Mouse (Mus musculus) heart, embryonic 15.5 days (tissue): ENCODE measurements around the gene Prph2. TPM values are rescaled to one million over a fixed set of nuclear protein-coding genes. Genes with fewer than 3 reads are reported as not detected.
A peak's percentile ranks its signal among the peaks of the same experiment; 100 is the strongest.

Experiments
- ATAC-seq: fragments of 200-750 bp; cut with Nextera tagmentation; replicated peaks from 2 replicates; pipeline ENCODE4 v1.8.0; 2017; ENCODE audit warnings: low read depth, moderate TSS enrichment; ENCODE audit not compliant: insufficient number of reproducible peaks, insufficient read depth, low FRiP score
- H3K27ac ChIP-seq: fragments of 300-500 bp; sonication (generic); 2 replicates; pipeline ENCODE4 v1.5.1; 2015; ENCODE audit warnings: mild to moderate bottlenecking, inconsistent platforms
- H3K27me3 ChIP-seq: fragments of 300-500 bp; sonication (generic); 2 replicates; pipeline ENCODE4 v1.6.1; 2015; ENCODE audit warnings: inconsistent platforms
- H3K36me3 ChIP-seq: fragments of 300-500 bp; sonication (generic); 2 replicates; pipeline ENCODE4 v1.6.1; 2015; ENCODE audit warnings: mild to moderate bottlenecking, inconsistent platforms
- H3K4me1 ChIP-seq: fragments of 300-500 bp; sonication (generic); replicated peaks from 2 replicates; pipeline ENCODE4 v1.6.1; 2015; ENCODE audit warnings: inconsistent platforms
- H3K4me2 ChIP-seq: fragments of 300-500 bp; sonication (generic); 2 replicates; pipeline ENCODE4 v1.6.1; 2015; ENCODE audit warnings: inconsistent platforms, mild to moderate bottlenecking, moderate library complexity
- H3K4me3 ChIP-seq: fragments of 300-500 bp; sonication (generic); 2 replicates; pipeline ENCODE4 v1.5.1; 2015; ENCODE audit warnings: mild to moderate bottlenecking, inconsistent platforms
- H3K9ac ChIP-seq: fragments of 300-500 bp; sonication (generic); 2 replicates; pipeline ENCODE4 v1.6.1; 2015; ENCODE audit warnings: mild to moderate bottlenecking, inconsistent platforms
- H3K9me3 ChIP-seq: fragments of 300-500 bp; sonication (generic); replicated peaks from 2 replicates; pipeline ENCODE4 v1.6.1; 2016; ENCODE audit warnings: inconsistent platforms
- WGBS: fragments of 180-500 bp; shearing (Covaris S2); methylation state at CpG from one replicate; pipeline ENCODE4 v1.1.7; 2015; ENCODE audit warnings: mixed read lengths; 5-methylcytosine and 5-hydroxymethylcytosine counted together
- polyA plus RNA-seq: library from polyadenylated mRNA; unstranded; fragments of >200 nt; fragmentation: Nextera tagmentation; extraction: Ambion mirVana; gene quantifications from 2 replicates; pipeline ENCODE4 v1.2.1, GENCODE M21; 2015

The Prph2 gene
- polyA plus RNA-seq, 1 experiment from 2014 or later = not detected

DNA sequence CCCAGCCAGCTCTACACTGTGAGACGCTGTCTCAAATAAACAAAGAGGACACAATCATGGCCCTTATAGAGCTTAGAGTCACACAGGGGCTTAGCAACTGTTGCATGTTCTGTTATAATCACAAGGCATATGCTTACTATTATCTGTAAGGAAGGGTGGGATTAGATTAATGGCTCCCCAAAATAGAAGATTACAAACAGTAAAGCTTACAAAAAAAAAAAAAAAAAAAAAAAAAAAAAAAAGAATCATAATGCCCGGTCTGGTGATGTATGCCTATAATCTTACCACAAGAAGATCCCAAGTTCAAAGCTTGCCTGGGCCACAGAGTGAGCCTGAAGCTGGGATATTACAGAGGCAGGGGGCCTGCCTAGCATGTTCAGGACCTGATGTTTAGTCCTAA is 29.9 kb upstream of the Prph2 start:
- H3K9me3 ChIP-seq = no peaks in the 10 kb centered on the region
- no peaks in the 10 kb centered on the region for H3K27me3 ChIP-seq
- H3K27ac ChIP-seq = peak overlapping the region; percentile 13; the same call in 1 of the 2 replicates
- no peak overlapping the region for H3K9ac ChIP-seq
- 55% methylated on average over 2 of the region's 2 CpGs for WGBS
- peaks cover 12% of the 10 kb centered on the region for H3K4me1 ChIP-seq
- no peaks in the 10 kb centered on the region for H3K36me3 ChIP-seq
- no peak for ATAC-seq
- no peak overlapping the region for H3K4me3 ChIP-seq
- no peak overlapping the region for H3K4me2 ChIP-seq

DNA sequence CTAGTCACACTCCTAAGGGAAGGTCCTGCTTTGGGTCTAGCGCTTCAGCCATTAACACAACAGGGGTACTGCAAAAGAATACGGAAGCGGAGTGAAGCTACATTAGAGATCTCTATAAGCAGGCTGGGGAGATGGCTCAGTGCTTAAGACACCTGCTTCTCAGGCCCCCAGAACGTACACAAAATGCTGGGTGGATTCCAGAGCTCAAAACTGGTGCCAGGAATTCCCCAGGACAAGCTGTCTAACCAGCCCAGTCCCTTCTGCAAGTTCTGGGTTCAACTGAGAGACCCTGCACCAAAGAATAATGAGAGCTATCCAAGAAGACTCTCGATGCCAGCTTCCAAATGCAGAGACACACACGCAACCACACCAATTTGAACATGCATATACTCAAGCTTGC is 28.5 kb upstream of the Prph2 start:
- H3K36me3 ChIP-seq = no peaks in the 10 kb centered on the region
- no peak overlapping the region for H3K4me2 ChIP-seq
- H3K9me3 ChIP-seq = no peaks in the 10 kb centered on the region
- peaks cover 20% of the 10 kb centered on the region for H3K4me1 ChIP-seq
- no peak for ATAC-seq
- 81% methylated on average over 6 of the region's 6 CpGs for WGBS
- H3K27ac ChIP-seq = no peak overlapping the region
- no peaks in the 10 kb centered on the region for H3K27me3 ChIP-seq
- no peak overlapping the region for H3K9ac ChIP-seq
- H3K4me3 ChIP-seq = no peak overlapping the region

DNA sequence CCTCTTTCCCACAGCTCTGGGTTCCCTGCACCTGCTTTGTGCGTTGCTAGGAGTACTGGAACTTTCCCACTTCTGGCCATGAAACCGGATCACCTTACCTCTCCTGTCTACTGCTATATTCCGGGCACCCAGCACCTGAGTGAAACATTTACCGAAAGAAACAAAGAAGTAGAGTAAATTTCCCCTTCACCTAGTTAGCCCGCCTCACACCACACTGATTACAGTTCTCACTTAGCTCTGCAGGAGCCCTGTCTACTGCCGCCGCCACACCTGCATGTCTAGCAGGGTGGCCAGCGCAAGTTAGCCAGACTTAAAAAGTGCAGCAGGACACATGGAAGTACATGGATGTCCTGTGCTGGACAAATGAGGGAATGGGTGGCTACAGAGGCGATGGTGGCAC is 27.2 kb upstream of the Prph2 start:
- Histone ChIP-seq H3K4me2 (no peak overlapping the region), H3K9ac (no peak overlapping the region), H3K27ac (no peak overlapping the region), H3K36me3 (no peaks in the 10 kb centered on the region), H3K9me3 (no peaks in the 10 kb centered on the region), H3K4me1 (peaks cover 16% of the 10 kb centered on the region), H3K27me3 (no peaks in the 10 kb centered on the region), H3K4me3 (no peak overlapping the region)
- WGBS = 88% methylated on average over 9 of the region's 9 CpGs
- ATAC-seq = no peak

DNA sequence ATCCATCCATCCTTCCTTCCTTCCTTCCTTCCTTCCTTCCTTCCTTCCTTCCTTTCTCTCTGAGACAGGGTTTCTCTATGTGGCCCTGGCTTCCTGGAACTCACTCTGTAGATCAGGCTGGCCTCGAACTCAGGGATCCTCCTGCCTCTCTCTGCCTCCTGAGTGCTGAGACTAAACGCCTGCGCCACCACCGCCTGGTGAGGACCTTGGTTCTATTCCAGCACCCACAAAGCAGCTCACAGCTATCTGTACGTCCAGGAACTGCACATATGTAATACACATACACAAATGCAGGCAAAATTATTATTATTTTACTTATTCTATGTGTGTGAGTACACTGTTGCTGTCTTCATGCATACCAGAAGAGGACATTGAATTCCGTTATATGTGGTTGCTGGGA is 25.5 kb upstream of the Prph2 start:
- ATAC-seq = no peak
- Histone ChIP-seq H3K36me3 (no peaks in the 10 kb centered on the region), H3K27me3 (no peaks in the 10 kb centered on the region), H3K4me1 (peaks cover 19% of the 10 kb centered on the region), H3K4me3 (no peak overlapping the region), H3K4me2 (no peak overlapping the region), H3K27ac (no peak overlapping the region), H3K9ac (no peak overlapping the region), H3K9me3 (no peaks in the 10 kb centered on the region)
- 86% methylated on average over 6 of the region's 6 CpGs for WGBS

DNA sequence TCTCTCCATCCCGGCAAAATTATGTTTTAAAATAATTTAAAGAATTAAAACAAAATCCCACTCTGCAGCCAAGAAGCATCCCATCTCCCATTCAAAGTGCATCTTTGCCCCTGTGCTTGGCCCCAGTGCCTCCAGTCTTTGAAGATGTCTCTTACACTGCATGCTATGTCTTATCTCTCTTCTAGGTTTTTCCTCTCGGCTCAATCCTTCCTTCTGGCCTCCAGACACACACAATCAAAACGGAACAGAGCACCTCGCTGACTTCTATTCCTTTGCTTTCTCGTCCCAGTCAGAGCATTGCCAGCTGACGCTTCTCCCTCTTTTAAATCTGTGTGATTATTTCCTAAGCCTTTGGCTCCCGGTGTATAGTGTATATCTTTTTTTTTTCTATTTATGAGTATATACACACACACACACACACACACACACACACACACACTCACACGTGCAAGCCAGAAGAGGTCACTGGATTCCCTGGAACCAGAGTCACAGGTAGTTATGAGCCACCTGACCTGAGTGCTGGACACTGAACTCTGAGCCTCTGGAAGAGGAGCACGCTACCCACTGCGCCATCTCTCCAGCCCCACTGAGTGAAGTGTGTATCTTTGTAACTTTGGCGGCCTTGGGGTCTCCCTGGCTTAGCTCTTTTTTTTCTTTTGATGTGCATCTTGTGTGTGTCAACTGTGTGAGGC is 24.9 kb upstream of the Prph2 start:
- Histone ChIP-seq H3K9me3 (no peaks in the 10 kb centered on the region), H3K4me2 (peak overlapping the region; percentile 35; the same call in 1 of the 2 replicates), H3K27me3 (no peaks in the 10 kb centered on the region), H3K36me3 (no peaks in the 10 kb centered on the region), H3K4me3 (no peak overlapping the region), H3K27ac (no peak overlapping the region), H3K4me1 (peaks cover 15% of the 10 kb centered on the region), H3K9ac (0 out of 2 replicates have a peak overlapping the region, but pooled peaks have one; percentile 23)
- no peak for ATAC-seq
- 47% methylated on average over 11 of the region's 11 CpGs for WGBS

DNA sequence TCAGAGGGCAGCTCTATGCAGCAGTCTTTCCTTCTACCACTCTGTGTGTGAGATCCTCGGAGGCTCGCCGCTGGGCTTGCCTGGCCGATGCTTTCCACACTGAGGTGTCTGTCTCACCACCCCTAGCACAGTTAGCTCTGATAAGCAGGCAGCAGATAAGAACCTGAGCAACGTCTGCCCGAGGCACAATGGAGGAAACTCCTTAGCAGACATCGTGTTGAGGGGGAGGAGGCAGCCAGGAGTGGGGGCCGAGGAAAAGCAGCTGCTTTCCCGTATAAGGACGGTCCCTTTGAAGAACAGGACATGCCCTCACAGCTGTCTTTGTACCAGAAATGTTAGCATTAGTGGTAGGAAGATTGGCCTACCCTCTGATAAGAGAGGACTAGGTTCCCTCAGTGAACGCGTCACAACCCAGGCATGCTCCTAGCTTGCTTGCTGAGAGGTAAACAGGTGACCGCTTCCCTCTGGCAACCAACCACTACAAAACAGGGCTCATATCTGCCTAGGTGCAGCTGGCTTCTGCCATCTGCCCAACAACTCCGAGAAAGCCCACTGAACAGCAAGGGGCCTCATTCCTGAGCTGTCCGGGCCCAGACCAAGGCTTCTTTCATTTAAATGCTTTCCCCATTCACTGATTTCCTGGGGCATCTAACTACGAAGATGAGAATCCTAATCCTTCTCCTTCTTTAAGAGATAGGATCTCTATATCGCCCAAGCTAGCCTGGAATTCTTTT is 24.2 kb upstream of the Prph2 start:
- Histone ChIP-seq H3K9me3 (no peaks in the 10 kb centered on the region), H3K4me3 (no peak overlapping the region)
- ATAC-seq = no peak

DNA sequence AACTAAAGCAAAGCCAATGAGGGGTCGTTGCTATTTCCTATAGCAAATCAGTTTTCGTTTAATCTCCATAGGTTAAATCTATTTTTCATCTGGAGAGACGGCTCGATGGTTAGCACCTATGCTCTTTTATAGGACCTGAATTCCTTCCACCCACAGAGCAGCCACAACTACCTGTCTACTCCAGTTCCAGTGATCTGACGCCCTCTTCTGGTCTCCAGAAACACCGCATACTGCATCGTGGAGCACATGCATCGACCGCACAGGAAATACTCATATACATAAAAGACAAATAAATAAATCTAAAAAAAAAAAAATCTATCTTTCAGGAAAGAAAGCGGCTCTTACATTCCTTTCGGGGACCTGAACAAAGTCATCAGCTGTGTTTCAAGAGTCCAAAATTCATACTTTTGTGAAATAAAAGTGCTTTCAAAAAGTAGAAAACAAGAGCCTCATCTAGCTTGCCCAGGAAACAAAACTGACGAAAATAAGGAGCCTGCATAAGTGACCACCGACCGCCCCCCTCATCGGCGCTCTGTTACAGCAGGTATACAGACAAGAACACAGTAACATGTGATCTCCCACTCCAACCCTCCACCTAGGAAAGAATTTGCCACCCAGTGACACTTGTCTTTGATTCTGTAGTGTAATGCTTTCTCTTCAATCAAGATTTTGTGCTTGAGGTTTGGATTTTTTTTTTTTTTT is 21.6 kb upstream of the Prph2 start:
- Histone ChIP-seq H3K9ac (peak overlapping the region; percentile 79), H3K4me3 (peak overlapping the region; percentile 62), H3K27ac (peak overlapping the region; percentile 95), H3K27me3 (no peaks in the 10 kb centered on the region), H3K4me1 (peaks cover 39% of the 10 kb centered on the region), H3K9me3 (no peaks in the 10 kb centered on the region), H3K36me3 (no peaks in the 10 kb centered on the region), H3K4me2 (peak overlapping the region; percentile 92)
- WGBS = 32% methylated on average over 16 of the region's 16 CpGs
- no peak for ATAC-seq

More for the DNA sequence above, 24.2 kb upstream of the Prph2 start:
- Histone ChIP-seq H3K36me3 (no peaks in the 10 kb centered on the region), H3K4me2 (peak overlapping the region; percentile 35), H3K4me1 (peaks cover 15% of the 10 kb centered on the region), H3K27ac (no peak overlapping the region), H3K27me3 (no peaks in the 10 kb centered on the region), H3K9ac (0 out of 2 replicates have a peak overlapping the region, but pooled peaks have one; percentile 23)
- 20% methylated on average over 17 of the region's 17 CpGs for WGBS

DNA sequence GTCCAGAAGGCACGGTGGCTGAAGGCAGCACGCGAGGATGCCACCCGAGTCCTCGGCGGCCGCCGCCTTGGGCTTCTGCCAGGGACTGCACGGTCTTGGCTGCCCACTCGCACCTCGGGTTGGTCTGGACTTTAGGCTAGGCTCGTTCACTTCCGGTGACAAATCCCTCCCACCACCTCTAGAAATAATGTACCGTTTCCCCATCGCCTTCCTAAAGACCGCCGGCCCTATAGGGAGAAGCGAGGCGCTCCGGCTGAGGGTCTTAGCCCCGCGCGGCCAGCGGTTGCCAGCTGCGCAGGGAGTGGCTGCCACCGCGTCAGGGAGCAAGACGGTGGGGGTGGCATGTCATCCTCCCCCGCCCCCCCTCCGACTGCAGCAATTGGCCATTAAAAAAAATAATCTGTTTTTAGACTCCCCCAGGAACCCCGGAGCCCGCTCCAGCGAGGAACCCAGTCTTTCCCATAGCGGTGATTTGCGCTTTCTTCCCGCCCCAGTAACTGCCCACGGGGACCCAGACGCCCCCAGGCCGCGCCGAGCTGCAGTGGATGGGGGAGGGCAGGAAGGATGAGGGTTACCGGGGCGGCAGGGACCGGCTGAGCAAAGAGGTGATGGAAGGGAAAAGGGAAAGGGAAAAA is 20.7 kb upstream of the Prph2 start:
- H3K27me3 ChIP-seq = no peaks in the 10 kb centered on the region
- peaks cover 3% of the 10 kb centered on the region; the same call in 1 of the 2 replicates for H3K36me3 ChIP-seq
- H3K4me1 ChIP-seq = peaks cover 41% of the 10 kb centered on the region
- peak; percentile 29 for ATAC-seq
- under 1% methylated on average over 44 of the region's 44 CpGs for WGBS
- H3K9ac ChIP-seq = peak overlapping the region; percentile 79
- no peaks in the 10 kb centered on the region for H3K9me3 ChIP-seq
- H3K27ac ChIP-seq = peak overlapping the region; percentile 95
- H3K4me2 ChIP-seq = peak overlapping the region; percentile 92
- peak overlapping the region; percentile 62 for H3K4me3 ChIP-seq

DNA sequence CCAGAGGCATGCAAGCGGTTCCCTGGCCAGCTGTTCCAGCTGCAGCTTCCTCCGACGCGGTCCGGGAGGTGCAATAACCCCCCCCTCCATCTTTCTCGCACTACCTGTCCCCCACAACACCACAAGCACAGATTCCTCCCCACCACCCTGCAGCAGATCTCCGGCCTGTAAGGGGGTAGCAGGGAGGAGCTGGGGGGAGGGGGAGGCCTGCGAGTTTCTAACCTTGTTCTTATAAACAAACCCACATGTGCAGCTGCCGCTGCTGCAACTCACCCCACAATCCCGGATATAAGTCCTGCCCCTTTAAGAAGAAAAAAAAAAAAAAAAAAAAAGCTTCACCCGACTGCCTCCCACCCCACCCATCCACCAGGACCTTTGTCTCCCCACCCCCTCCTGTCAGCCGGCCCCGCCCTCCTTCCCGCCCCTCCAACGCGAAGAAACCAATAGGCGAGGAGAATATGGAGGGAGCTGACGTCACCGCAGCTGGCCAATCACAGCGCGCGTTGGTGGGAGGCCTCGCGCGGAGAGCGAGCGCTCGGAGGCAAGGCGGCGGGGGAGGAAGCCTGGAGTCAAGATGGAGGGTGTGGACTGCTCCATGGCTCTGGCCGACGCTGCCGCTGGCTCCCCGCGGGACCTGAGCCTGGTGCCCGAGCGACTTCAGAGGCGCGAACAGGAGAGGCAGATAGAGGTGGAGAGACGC is 20.0 kb upstream of the Prph2 start, which contains the start of gene Tbcc:
Tbcc (plus strand) TSS at position 569 of the 700 bp plus-strand sequence.
- peak; percentile 92 for ATAC-seq
- Histone ChIP-seq H3K9ac (peak within 1 kb of the TSS; percentile 79), H3K4me3 (peak within 1 kb of the TSS; percentile 62), H3K27me3 (no peaks in the 10 kb centered on the region), H3K4me2 (peak within 1 kb of the TSS; percentile 92), H3K36me3 (peaks cover 3% of the 10 kb centered on the region; the same call in 1 of the 2 replicates), H3K9me3 (no peaks in the 10 kb centered on the region), H3K27ac (peak within 1 kb of the TSS; percentile 95), H3K4me1 (peaks cover 41% of the 10 kb centered on the region)
- WGBS = 0% methylated on average over 39 of the region's 40 CpGs

DNA sequence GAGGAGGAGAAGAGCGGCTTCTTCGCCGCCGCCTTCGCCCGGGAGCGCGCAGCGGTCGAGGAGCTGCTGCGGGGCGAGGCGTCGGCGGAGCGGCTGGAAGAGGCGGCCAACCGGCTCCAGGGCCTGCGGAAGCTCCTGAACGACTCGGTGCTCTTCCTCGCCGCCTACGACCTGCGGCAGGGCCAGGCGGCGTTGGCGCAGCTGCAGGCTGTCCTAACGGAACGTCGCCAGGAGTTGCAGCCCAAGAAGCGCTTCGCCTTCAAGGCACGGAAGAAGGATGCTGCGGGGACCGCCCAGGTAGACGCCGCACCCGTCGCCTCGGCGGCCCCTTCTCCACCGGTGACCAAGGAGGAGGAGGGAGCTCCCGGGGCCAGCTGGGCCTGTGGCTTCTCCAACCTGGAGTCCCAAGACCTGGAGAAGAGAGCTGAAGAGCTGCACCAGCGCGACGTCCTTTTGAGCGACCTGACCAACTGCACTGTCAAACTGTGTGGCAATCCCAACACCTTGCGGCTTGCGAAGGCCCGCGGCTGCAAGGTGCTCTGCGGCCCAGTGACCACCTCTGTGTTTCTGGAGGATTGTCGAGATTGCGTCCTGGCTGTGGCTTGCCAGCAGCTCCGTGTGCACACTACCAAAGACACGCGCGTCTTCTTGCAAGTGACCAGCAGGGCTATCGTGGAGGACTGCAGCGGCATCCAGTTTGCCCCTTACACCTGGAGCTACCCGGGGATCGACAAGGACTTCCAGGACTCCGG is 19.2 kb upstream of the Prph2 start:
- WGBS = under 1% methylated on average over 64 of the region's 64 CpGs
- H3K36me3 ChIP-seq = peaks cover 3% of the 10 kb centered on the region; the same call in 1 of the 2 replicates
- peak; percentile 10 for ATAC-seq
- H3K4me2 ChIP-seq = peak overlapping the region; percentile 86
- peak overlapping the region; percentile 70 for H3K9ac ChIP-seq
- H3K4me1 ChIP-seq = peaks cover 35% of the 10 kb centered on the region
- H3K9me3 ChIP-seq = no peaks in the 10 kb centered on the region
- no peaks in the 10 kb centered on the region for H3K27me3 ChIP-seq
- peak overlapping the region; percentile 82 for H3K27ac ChIP-seq
- peak overlapping the region; percentile 62 for H3K4me3 ChIP-seq
